Mouse (Mus musculus): ENCODE results near the gene Atp6v0a4.
A peak's percentile ranks its signal among the peaks of the same experiment; 100 is the strongest.

The Atp6v0a4 gene

DNA sequence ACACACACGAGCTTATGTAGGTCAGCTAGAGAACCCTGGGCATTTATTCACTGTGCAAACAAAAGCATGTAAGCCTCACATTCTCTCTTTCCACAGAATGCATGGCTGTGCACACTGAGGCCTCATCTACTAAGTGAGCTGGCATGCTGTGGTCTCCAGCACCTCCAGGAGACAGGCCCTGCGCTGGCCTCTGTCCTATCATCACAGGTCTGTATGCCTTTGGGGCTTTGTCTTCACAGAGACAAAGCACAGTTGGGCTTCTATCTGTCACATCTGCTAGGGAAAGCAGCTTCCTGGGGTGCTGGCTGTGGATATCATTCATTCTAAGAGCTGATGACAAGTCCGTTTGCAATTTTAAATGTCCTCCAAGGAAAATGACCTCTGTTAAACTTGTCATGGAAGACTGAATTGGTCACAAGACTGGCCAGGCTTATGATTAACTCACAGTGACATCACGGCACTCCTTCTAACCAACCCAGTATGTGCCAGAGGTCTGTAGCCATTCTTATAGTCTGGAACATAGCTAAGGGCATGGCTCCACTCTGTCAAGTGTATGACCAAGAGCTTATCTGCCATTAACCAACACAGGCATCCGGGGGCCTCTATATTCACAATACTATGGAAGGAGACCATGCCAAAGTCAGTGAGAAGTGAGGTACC, 52.1 kb downstream of the Atp6v0a4 start:
- Histone ChIP-seq H3K36me3 (ENCODE audit: control insufficient read depth, insufficient read depth, low read length, poor library complexity, severe bottlenecking) (no peaks in the 10 kb centered on the region), H3K27me3 (ENCODE audit: control insufficient read depth, insufficient read depth, low read length, poor library complexity, severe bottlenecking) (no peaks in the 10 kb centered on the region)
- no peak for DNase-seq (ENCODE audit: low read depth, low spot score)

DNA sequence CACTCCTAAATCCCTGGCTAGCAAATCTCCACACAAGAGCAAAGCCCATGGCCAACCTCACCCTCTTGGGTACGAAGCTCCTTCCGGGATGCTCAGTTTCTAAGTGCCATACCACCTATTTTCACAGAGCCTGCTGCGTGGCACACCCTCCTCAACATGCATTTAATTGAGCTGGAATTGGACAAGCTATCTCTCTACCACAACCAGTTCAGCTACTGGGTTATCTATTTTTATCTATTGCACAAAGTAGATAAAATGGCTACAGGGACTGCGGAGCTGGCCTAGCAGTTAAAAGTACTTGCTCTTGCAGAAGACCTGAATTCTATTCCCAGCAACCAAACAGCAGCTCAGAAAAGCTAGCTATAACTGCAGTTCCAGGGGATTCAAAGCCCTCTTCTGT, 53.1 kb downstream of the Atp6v0a4 start:
- DNase-seq (ENCODE audit: low read depth, low spot score) = no peak
- Histone ChIP-seq H3K27me3 (ENCODE audit: control insufficient read depth, insufficient read depth, low read length, poor library complexity, severe bottlenecking) (no peaks in the 10 kb centered on the region), H3K36me3 (ENCODE audit: control insufficient read depth, insufficient read depth, low read length, poor library complexity, severe bottlenecking) (no peaks in the 10 kb centered on the region)

DNA sequence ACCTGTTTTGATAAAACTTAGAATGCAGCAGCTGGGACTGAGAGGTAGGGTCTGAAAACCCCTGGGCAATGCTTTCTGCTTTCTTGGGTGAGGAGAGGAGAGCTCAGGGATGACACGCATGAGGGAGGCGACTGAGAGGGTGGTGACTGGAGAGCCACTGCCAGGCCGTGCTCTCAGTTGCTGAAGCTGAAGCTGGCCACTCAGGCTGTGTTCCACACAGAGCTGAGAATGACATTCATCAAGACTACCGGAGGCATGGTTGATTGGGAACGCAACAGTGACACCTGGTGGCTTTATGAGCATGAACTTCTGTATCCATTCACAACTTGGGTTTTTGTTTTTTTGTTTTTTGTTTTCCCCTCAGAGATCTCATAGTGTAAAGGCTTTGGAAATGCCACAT, 58.2 kb downstream of the Atp6v0a4 start:
- DNase-seq (ENCODE audit: low read depth, low spot score) = peak; percentile 90
- Histone ChIP-seq H3K36me3 (ENCODE audit: control insufficient read depth, insufficient read depth, low read length, poor library complexity, severe bottlenecking) (no peaks in the 10 kb centered on the region), H3K27me3 (ENCODE audit: control insufficient read depth, insufficient read depth, low read length, poor library complexity, severe bottlenecking) (no peaks in the 10 kb centered on the region)

DNA sequence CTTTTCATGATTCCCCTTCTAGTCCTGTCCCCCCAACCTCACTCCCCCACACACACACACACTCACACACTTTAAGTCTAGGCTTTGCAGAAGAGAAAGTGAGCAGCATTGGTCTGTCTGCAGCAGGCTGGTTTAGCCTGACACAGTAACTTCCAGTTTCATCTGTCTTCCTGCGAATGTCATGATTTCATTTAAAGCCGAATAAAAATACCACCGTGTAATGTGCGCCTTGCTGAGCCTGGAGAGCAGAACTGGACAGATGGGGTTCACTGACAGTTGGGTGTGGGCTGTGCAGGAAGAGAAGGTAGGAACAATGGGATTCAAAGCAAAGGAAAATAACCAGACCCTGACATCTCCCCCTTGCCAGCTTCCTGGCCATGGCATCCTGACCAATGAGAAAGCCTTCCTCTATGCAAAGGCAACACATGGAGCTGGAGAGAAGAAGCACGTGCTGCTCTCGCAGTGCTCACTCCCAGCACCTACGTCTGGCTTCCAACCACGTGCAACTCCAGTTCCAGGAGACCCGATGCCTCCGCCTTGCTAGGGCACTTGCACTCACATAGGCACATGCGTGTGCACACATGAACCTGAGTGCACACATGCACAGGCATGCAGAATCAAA, 58.8 kb downstream of the Atp6v0a4 start:
- no peaks in the 10 kb centered on the region for H3K36me3 ChIP-seq (ENCODE audit: control insufficient read depth, insufficient read depth, low read length, poor library complexity, severe bottlenecking)
- DNase-seq (ENCODE audit: low read depth, low spot score) = peak; percentile 42
- no peaks in the 10 kb centered on the region for H3K27me3 ChIP-seq (ENCODE audit: control insufficient read depth, insufficient read depth, low read length, poor library complexity, severe bottlenecking)

DNA sequence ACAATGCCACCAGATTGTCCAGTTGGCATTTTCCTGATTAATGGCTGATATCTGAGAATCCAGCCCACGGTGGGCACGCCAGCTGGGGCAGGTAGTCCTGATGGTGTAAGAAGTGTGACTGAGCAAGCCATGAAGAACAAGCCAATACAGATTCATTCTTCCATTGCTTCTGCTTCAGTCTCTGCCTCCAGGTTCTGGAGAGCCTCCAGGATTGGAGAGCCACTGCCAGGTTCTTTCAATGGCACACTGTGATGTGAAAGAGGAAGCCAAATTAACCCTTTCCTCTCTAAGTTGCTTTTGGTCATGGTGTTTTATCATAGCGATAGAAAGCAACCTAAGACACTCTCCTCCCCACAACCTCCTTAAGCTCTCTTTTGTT, 59.3 kb downstream of the Atp6v0a4 start:
- peak; percentile 35 for DNase-seq (ENCODE audit: low read depth, low spot score)

DNA sequence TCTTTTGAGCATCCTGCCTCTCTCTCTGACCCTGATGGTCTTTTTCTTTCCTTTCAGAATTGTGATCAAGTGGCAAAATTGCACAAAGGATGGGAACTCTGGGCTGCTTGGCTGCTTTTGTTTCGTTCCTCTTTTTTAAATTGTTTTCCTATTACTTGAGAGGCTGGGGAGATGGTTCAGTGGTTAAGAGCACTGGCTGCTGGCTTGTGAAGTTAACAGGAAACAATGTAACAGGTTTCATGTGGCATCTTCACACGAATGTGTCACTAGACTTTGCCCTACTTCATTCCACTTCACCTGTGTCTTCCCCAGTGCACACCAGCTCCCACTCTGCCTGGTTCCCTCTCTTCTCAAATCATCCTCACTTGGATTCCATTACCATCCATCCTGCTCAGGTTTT, 59.8 kb downstream of the Atp6v0a4 start:
- peak; percentile 47 for DNase-seq (ENCODE audit: low read depth, low spot score)

More for the DNA sequence above, 59.3 kb downstream of the Atp6v0a4 start:
- no peaks in the 10 kb centered on the region for H3K27me3 ChIP-seq (ENCODE audit: control insufficient read depth, insufficient read depth, low read length, poor library complexity, severe bottlenecking)
- H3K36me3 ChIP-seq (ENCODE audit: control insufficient read depth, insufficient read depth, low read length, poor library complexity, severe bottlenecking) = no peaks in the 10 kb centered on the region

DNA sequence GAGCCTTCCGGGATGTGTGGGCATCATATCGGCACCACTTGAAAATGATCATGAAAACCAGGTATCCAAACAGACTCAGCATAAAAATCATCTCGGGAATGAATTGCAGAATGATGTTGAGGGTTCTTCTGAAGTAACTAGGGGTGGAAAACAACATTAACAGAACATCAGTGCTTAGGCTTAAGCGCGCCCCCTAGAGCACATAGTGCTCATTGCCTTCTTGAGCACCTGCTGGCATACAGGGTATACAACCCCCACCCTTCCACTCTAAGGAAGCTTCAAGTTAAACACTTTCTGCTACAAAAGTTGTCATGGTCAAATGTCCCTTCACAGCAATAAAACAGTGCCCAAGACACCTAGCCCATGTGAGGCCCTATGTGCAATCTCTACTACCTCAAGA, 65.6 kb downstream of the Atp6v0a4 start:
- Histone ChIP-seq H3K36me3 (ENCODE audit: control insufficient read depth, insufficient read depth, low read length, poor library complexity, severe bottlenecking) (no peaks in the 10 kb centered on the region), H3K27me3 (ENCODE audit: control insufficient read depth, insufficient read depth, low read length, poor library complexity, severe bottlenecking) (no peaks in the 10 kb centered on the region)
- DNase-seq (ENCODE audit: low read depth, low spot score) = peak; percentile 50

More for the DNA sequence above, 59.8 kb downstream of the Atp6v0a4 start:
- Histone ChIP-seq H3K27me3 (ENCODE audit: control insufficient read depth, insufficient read depth, low read length, poor library complexity, severe bottlenecking) (no peaks in the 10 kb centered on the region), H3K36me3 (ENCODE audit: control insufficient read depth, insufficient read depth, low read length, poor library complexity, severe bottlenecking) (no peaks in the 10 kb centered on the region)

DNA sequence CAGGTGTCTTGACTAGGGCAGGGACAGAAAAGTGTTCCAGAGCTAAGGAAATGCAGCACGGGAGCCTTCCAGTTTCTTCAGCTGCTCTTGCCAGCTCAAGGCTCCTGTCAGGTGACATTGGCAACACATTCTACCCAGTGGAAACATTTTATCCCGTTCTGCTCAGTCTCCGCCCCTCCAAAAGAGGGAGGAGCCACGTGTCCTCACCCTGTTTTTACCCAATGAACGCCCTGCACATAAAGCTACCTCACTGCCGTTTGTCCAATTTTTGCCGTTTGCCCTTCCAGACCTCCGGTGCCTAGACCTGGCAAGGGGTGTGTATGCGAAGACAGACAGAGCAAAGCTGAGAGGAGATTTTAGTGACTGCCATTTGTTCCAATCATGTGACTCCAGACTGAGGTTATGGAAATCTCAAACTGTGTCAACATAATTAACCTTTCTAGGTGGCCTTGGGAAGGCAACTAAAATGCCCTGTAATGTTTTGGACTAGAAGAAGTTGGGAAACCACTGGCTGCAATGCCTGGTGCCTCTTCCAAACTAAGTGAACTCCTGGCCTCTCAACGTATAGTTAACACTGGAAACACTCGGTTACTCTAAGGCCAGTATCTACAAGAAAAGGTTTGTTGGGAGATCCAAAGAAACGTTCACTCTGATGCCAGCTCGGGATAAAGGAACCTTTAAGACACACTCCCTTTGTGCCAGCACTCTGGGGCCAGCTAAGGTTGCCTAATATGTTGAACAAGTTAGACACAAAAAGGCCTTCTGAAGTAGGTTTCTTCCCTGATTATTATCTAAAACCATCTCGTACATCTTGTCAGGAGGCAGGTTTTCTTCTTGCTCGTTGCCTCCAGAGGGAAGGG, 68.7 kb downstream of the Atp6v0a4 start:
- no peak for DNase-seq (ENCODE audit: low read depth, low spot score)
- H3K36me3 ChIP-seq (ENCODE audit: control insufficient read depth, insufficient read depth, low read length, poor library complexity, severe bottlenecking) = no peaks in the 10 kb centered on the region
- no peaks in the 10 kb centered on the region for H3K27me3 ChIP-seq (ENCODE audit: control insufficient read depth, insufficient read depth, low read length, poor library complexity, severe bottlenecking)

DNA sequence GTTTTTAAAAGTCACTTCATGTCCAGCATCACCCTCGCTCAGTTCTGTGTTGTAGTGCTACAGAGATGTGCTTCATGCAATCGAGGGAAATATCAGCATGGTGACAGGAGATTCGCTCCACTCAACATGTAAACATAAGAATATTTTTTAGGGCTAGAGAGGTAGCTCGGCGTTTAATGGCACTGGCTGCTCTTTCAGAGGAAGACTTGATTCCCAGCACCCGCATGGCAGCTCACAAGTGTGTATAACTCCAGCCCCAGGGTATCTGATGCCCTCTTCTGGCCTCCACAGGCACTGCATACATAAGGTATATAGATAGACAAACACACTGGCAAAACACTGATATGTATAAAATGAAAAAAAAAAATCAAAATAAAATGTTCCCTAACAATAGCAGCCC, 74.8 kb downstream of the Atp6v0a4 start:
- H3K36me3 ChIP-seq (ENCODE audit: control insufficient read depth, insufficient read depth, low read length, poor library complexity, severe bottlenecking) = no peaks in the 10 kb centered on the region
- peak; percentile 40 for DNase-seq (ENCODE audit: low read depth, low spot score)
- no peaks in the 10 kb centered on the region for H3K27me3 ChIP-seq (ENCODE audit: control insufficient read depth, insufficient read depth, low read length, poor library complexity, severe bottlenecking)

DNA sequence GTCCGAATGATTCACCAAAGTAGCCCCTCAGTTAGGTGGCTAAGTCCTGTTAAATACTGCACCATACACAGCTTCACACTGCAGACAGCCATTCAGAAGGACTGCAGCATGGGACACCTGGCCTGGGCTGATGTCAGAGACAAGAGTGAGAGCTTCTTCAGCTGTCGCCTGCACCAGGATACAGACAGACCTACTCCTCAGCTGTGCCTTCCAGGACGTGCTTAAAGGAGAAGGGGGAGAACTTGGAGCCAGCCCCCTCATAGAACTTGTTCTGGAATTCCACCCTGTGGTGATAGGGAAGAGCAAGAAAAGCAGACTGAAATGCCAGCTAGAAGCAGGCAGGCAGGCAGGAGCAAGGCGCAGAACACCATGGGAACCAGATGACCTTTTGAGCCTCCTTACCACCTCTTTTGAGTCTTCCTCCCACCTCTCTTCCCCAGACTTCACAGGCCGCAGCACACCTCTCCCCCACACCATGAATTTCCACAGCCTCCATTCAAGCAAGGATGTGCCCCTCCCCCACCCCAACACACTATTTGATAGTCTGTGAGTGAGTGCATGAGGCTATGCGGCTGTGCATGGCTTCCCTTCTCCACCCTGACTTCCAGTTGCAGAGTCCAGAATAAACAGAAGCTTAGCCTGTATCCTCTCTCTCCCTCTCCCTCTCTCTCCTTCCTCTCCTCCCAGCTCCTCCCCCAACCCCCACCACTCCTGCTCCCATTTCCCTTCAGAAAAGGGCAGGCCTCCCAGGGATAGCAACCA, 75.4 kb downstream of the Atp6v0a4 start:
- peak; percentile 19 for DNase-seq (ENCODE audit: low read depth, low spot score)
- Histone ChIP-seq H3K27me3 (ENCODE audit: control insufficient read depth, insufficient read depth, low read length, poor library complexity, severe bottlenecking) (no peaks in the 10 kb centered on the region), H3K36me3 (ENCODE audit: control insufficient read depth, insufficient read depth, low read length, poor library complexity, severe bottlenecking) (no peaks in the 10 kb centered on the region)

DNA sequence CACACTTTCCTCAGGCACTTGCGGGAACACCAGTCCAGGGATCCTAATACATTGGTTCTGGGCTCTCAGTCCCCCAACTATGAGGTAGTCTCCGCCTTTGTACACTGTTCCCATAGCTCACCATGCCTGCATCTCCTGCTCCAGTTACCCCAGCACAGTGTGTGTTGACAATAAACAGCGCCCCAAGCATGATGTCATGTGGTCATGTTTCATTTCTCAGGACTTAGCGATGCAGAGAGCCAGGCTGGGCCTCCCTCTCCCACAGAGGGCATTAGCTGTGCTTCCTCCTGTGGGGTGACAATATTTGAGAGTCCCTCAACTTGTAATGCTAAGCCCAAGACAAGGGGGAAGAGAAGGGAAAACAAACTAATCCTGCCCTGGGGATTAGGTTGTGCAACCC, 76.4 kb downstream of the Atp6v0a4 start:
- H3K36me3 ChIP-seq (ENCODE audit: control insufficient read depth, insufficient read depth, low read length, poor library complexity, severe bottlenecking) = no peaks in the 10 kb centered on the region
- no peaks in the 10 kb centered on the region for H3K27me3 ChIP-seq (ENCODE audit: control insufficient read depth, insufficient read depth, low read length, poor library complexity, severe bottlenecking)
- DNase-seq (ENCODE audit: low read depth, low spot score) = peak; percentile 46

DNA sequence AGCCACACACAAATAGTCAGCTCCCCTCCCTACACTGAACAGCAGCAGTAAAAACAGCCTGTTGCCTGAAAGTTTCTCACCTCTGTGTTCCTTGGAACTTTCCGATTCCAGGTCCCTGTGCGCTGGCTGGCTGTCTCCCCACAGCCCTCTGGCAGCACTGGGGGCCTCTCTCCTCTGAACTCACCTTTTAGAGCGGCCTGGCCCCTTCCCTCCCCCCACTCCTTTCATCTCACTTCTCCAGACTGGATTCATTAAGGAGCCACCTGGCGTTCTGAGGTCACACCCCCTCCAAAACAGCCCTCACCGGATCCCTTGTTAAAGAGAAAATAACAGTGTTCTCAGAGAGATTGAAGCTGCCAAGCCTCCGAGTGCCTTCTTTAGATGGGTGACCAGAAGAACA, 77.5 kb downstream of the Atp6v0a4 start, which contains the start of gene Svopl:
TSS of gene Svopl (minus strand) at position 159 of the 400 bp plus-strand sequence.
- Histone ChIP-seq H3K36me3 (ENCODE audit: control insufficient read depth, insufficient read depth, low read length, poor library complexity, severe bottlenecking) (no peaks in the 10 kb centered on the region), H3K27me3 (ENCODE audit: control insufficient read depth, insufficient read depth, low read length, poor library complexity, severe bottlenecking) (no peaks in the 10 kb centered on the region)
- no peak for DNase-seq (ENCODE audit: low read depth, low spot score)

DNA sequence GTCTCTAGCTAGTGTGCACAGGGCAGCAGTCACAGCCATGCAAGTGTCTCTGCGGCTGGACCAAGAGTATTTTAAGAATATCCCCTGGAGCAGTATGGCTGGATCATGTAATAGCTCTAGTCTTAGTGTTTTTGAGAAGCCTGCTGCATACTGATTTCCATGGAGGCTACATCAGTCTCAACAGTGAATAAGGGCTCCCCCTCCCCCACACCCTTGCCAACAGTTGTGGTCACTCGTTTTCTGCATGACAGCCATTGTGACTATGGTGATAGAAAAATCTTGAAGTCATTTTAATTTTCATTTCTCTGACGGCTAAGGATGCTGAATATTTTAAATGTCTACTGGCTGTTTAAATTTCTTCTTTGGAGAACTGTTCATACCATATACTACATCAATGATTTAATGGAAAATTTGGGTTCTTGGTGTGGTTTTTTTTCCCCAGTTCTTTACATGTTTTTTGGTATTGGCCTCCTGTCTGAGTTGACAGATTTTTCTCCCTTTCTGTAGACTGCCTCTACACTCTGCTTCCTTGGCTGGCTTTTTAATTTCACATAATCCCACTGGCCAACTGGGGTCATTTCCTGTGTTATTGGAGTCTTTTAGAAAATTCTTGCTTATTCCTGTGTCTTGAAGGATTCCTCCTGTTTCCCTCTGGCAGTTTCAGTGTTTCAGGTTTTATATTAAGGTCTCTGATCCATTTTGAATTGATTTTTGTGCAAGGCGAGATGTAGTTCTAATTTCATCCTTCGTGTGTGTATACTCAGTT, 91.4 kb downstream of the Atp6v0a4 start:
- H3K36me3 ChIP-seq (ENCODE audit: control insufficient read depth, insufficient read depth, low read length, poor library complexity, severe bottlenecking) = no peaks in the 10 kb centered on the region
- H3K27me3 ChIP-seq (ENCODE audit: control insufficient read depth, insufficient read depth, low read length, poor library complexity, severe bottlenecking) = no peaks in the 10 kb centered on the region
- DNase-seq (ENCODE audit: low read depth, low spot score) = no peak

DNA sequence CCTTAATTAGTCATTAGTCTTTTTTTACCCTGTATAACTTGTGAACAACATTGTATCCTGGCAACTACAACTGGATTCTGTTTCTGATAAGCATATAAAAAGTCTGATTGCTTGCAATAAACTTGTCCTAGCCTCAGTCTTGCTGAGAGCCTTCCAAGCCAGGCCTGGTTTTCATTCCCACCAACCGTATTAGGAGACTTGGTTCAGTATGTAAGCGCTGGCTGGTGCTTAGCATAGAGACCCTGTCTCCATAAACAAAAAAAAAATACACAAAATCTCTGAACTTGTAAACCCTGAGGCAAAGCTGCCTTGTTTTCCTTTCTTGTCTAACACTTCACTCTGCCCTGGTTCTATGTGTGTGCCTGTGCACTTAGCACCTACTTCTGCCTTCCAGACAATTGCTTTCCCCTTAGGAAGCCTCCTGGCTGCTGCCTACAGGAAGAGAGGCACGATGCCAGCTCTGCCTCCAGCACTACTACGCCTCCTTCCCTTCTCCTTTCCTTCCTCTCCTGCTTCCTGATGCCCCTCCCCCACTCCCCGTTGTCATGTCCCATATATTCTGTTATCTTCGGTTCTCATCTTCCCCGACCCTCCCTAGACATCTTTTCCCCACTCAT, 92.4 kb downstream of the Atp6v0a4 start:
- H3K36me3 ChIP-seq (ENCODE audit: control insufficient read depth, insufficient read depth, low read length, poor library complexity, severe bottlenecking) = no peaks in the 10 kb centered on the region
- no peak for DNase-seq (ENCODE audit: low read depth, low spot score)
- H3K27me3 ChIP-seq (ENCODE audit: control insufficient read depth, insufficient read depth, low read length, poor library complexity, severe bottlenecking) = no peaks in the 10 kb centered on the region
